Mouse (Mus musculus) layer of hippocampus, adult 8-10 months (tissue): Measurements from ENCODE around the gene Hectd4. TPM values are rescaled to one million over a fixed set of nuclear protein-coding genes. Genes with fewer than 3 reads are reported as not detected.
"Not testable (repeated sequence)": the region's sequence is repeated elsewhere in the genome, so short reads cannot be mapped to it uniquely, and the experiment has no call there.

ENCODE experiments used
- DNase-seq, 2 experiments: peaks; one replicate each; pipeline ENCODE4 v3.0.0; 2022; ENCODE audit warnings: low spot score in 2 of 2
- total RNA-seq, 4 experiments: library from RNA; stranded (reverse); gene quantifications; 2 replicates each; pipeline ENCODE4 v1.2.4; 2022

Hectd4 gene
- total RNA-seq, 4 experiments from 2014 or later, result 147 to 191 (median 153) TPM

- DNase-seq, result no peak
Measured at GRCm38 (mm10) chr5:121340965-121341473, 121.0 kb downstream of the Hectd4 start.

DNA sequence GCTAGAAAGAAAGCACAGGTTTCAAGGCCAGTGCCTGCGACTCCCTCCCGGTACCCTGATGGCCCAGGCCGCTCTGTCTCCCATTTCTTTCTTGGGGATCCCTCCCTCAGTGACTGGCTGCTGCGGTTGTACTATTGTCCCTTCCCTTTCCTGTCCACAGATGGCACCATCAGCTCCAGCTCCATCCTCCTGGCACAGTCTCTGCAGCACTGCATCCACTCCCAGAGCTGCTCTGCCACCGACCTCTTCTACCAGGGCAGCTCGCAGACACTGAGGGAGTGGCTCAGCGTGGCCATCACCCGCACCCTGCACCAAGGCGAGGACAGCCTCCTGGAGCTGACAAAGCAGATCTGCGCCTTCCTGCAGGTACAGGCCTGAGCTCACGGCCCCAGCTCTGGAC, 122.5 kb downstream of the Hectd4 start:
- DNase-seq, result no peak

- no peak for DNase-seq
Measured at GRCm38 (mm10) chr5:121343997-121344396, 124.0 kb downstream of the Hectd4 start.

GRCm38 (mm10) chr5:121359229-121359628, 139.2 kb downstream of the Hectd4 start:
- DNase-seq, result no peak

GRCm38 (mm10) chr5:121361696-121362095, 141.7 kb downstream of the Hectd4 start:
- DNase-seq, result no peak

DNA sequence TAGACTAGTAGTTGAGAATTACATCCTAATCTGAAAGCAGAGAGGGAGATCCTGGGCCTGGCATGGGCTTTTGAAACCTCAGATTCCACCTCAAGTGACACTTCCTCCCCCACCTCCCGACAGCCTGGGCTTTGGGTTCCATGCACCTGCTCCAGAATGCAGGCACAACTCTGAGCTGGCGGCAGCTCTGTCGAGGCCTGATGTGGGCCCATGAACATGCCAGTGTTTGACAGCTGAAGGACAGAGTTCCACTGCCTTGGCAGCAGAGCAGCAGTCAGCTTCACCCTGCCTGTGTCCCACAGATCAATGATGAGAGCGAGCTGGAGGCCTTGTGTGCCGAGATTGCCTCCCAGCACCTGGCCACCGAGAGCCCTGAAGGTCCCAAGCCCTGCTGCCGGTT, 143.4 kb downstream of the Hectd4 start:
- no peak for DNase-seq

GRCm38 (mm10) chr5:121366449-121367225, 146.6 kb downstream of the Hectd4 start:
- DNase-seq, result no peak

DNA sequence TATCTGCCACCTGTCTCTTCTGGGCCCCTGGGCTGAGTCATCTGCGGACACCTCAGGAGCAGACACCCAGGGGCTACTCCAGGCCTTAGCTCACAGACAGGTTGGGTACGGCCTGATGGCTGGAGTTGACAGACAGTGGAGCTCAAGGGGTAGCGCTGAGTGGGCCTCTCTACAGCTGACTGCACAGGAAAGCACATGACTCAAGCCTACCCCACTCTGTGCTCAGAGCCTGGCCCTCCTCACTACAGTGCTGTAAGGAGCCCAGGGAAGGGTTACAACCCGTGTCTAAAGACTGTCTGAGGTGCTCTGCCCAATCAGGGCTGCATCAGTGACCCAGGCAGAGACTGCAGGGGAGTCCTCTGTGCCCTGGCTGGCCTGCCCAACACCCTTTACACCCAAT, 147.2 kb downstream of the Hectd4 start:
- DNase-seq, result no peak

DNA sequence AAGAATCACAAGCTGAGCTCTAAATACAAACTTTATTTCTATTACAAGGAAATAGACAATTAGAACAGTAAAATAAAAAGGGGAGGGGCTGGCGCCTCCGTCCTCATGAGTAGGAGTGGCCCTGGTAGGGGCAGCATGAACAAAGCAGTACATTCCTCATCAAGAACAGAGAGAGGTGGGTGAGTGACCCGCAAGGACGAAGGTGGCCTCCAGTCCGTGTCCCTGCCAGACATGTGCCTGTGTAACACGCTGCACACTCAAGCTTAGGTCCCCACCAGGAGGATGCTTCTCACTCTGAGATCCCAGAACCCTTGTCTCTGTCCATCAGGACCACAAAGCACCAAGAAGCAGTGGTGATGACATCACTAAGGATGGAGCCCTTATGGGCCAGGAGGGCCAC, 151.7 kb downstream of the Hectd4 start:
- DNase-seq, result no peak

DNA sequence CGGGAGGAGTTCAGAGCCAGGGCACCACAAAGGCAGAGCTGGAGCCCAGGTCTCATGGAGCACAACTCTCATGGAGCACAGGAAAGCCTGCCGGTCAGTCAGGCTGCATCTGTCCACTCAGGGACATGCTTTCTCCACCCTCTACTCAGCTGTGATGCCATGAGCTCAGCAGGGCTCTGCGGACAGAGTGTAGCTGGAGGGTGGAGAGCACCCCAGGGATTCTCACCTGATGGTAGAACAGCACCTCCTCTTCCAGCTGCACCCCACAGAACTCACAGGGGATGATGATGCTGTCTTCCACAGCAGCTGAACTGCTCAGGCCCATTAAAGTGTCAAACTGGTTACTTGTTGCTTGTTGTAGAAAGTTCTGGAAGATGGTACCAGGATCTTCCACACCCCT, 154.8 kb downstream of the Hectd4 start:
- DNase-seq, result no peak

- DNase-seq, result not testable (repeated sequence)
Measured at GRCm38 (mm10) chr5:121376972-121377371, 157.0 kb downstream of the Hectd4 start.

- no peak for DNase-seq
Measured at GRCm38 (mm10) chr5:121378678-121379256, 158.7 kb downstream of the Hectd4 start.

DNA sequence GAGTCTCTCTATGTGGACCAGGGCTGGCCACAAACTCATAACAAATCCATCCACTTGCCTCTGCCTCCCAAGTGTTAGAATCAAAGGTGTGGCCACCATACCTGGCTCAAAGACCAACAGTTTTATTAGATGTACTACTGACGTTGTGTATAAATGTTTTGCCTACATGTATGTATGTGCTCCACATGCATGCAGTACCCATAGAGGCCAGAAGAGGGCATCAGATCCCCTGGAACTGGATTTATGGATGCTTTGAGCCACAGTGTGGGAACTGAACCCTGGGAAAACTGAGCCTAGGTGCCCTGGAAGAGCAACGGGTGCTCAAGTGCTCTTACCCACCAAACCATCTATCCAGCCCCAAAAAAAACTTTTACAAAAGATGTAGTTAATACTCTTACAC, 160.7 kb downstream of the Hectd4 start:
- no peak for DNase-seq

- DNase-seq, result no peak
Measured at GRCm38 (mm10) chr5:121383857-121384756, 164.1 kb downstream of the Hectd4 start.

- DNase-seq, result peak; percentile 46 to 49
Measured at GRCm38 (mm10) chr5:121384757-121385460, 164.9 kb downstream of the Hectd4 start.

DNA sequence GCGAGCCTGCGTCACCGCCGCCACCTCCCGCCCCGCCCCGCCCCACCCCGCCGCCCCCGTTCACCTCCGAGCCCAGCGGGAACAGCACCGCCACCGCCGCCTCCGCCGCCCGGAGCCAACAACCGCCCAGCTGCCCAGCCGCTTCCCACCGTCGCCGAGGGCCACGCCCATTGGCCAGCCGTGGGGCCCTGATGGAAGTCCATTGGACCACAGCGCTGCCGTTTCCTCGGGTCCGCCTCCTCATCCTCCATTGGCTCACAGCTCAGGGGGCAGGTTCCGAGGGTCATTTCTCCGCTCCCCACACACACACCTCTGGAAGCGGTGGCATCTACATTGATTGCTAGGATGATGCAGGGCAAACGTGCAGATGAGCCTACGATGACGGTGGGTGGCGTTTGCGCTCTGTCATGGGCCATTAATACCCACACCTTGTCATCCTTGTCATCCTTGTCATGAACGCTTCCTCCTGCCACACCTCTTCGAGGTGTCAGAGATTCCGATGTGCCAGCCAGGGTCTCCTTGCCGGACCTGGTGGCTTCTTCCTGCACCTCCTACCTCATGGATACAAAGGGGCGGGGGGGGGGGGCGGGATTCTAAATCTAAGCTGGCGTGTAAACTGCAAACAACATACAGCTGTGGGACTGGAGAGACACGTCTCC, 165.6 kb downstream of the Hectd4 start, which contains the start of gene Trafd1:
Trafd1 (minus strand) TSS at position 172 of the 659 bp plus-strand sequence.
- peak; percentile 92 to 93 for DNase-seq

GRCm38 (mm10) chr5:121386120-121386909, 166.3 kb downstream of the Hectd4 start:
- DNase-seq, result no peak

- DNase-seq, result no peak
Measured at GRCm38 (mm10) chr5:121387126-121387525, 167.1 kb downstream of the Hectd4 start.

- peak in 1 of 2 experiments; percentile 47 for DNase-seq
Measured at GRCm38 (mm10) chr5:121389106-121389505, 169.1 kb downstream of the Hectd4 start.

DNA sequence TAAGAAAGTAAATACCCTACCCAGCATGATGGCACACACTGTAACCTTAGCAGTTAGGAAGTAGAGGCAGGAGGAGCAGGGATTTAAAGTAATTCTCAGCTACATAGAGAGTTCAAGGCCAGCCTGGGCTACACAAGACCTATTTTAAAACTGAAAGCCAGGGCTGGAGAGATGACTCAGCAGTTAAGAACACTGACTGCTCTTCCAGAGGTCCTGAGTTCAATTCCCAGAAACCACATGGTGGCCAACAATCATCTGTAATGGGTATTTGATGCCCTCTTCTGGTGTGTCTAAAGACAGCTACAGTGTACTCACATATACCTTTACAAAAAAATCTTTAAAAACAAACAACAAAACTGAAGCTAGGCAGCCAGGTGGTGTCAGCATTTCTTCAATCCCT, 169.7 kb downstream of the Hectd4 start:
- no peak for DNase-seq
